Mouse (Mus musculus) frontal cortex, postnatal 14 days (tissue): ENCODE measurements at regions not wholly inside any gene's neighbourhood (a gene's known extent, or its start where the extent isn't known, plus 50 kb on each side); places are given as distances from the start of the nearest gene placed in this dataset.
"Not testable (repeated sequence)": the region's sequence is repeated elsewhere in the genome, so short reads cannot be mapped to it uniquely, and the experiment has no call there.

Experiments used
- DNase-seq, 2 experiments: peaks; one replicate each; pipeline ENCODE4 v3.0.0; 2022; ENCODE audit warnings: low spot score in 2 of 2

GRCm38 (mm10) chr14:60525284-60525962, 108.4 kb upstream of the Spata13 start:
- peak in 1 of 2 experiments; percentile 58 for DNase-seq

DNA sequence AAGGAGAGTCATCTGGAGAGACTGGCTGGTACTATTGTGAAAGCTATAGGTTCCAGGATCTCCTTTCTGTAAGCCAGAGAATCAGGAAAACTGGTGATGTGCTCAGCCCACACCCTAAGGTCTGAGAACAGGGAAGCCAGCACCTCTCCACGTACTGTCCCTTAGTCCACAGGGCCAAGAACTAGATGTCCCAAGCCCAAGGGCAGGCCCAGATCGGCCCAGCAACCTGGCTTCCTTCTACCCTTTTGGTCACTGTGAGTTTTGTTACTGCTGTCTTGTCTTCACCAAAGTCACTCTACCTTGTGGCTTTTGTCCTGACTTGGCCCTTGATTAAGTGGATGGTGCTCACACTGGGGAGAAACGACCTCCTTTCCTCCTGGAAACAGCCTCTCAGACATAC, 107.8 kb upstream of the Spata13 start:
- DNase-seq, result no peak

DNA sequence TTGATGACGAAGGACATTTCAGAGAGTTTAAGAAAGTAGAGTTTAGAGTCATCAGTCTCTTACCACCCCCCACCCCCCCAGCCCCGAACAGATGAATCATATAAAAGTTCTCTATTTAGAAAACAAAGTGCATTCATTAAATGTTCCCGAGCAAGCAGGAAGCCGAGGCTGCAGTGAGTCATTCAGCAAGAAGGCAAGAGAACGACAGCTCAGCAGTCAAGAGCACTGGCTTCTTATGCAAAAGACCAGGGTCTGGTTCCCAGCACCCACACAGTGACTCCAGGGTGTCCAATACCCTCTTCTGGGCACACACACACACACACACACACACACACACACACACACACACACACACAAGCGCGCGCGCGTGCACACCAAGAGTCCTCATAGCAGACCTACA, 107.0 kb upstream of the Spata13 start:
- DNase-seq, result no peak

DNA sequence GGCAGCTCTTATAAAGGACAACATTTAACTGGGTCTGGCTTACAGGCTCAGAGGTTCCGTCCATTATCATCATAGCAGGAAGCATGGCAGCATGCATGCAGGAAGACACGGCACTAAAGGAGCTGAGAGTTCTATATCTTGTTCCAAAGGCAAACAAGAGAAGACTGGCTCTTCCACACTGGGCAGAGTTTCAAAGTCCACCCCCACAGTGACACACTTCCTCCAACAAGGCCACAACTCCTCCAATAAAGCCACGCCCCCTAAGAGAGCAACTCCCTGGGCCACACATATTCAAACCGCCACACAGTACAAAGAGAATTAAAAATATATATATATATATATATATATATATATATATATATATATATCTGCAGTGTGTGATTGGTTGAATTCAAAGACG, 105.8 kb upstream of the Spata13 start:
- DNase-seq, result no peak

DNA sequence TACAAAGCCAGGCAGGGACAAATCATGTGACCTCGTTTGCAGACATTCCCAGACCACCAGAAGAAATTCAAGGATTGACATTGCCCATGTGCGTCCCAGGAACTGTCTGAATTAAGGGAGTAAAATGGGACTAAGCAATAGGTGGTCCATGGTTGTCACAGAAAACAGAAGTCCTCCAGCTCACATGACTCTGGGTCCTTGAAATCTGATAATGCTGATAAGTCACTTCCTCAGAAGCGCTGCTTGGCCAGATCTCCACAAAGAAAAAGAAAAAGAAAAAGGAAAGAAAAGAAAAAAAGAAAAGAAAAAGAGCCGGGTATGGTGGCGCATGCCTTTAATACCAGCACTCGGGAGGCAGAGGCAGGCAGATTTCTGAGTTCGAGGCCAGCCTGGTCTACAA, 105.3 kb upstream of the Spata13 start:
- DNase-seq, result no peak

GRCm38 (mm10) chr14:60529022-60529421, 104.8 kb upstream of the Spata13 start:
- DNase-seq, result no peak

DNA sequence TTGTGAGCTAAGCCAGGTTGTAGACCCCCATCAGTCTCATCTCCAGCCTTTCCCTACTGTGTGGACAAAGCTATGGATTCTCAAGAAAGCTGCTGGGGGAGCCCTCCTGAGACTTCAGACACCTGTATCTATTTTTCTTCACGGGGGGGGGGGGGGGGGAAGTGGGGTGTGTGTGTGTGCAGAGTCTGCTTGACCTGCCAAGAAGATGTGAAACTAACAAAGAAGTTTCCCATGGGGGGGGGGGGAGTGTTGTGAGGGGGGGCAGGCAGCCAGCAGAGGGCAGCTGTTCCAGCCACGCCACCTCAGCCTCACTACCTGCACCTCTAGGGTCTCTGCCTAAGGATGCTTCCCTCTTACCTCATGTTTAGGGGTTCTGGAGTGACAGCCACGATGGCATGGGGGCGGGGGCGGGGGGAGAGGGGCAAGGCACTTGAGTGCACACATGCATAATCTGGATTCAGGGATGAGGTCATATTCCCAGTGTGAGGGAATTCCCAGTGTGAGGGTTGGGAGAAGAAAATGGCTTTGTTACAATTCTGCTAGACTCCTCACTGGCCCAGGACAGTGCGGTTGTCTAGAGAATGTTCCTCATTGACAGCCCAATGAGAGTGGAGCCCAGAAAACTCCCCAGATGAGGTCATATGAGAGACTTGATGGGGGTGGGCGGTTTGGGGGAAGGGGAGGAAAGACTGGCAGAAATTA, 104.0 kb upstream of the Spata13 start:
- no peak for DNase-seq

DNA sequence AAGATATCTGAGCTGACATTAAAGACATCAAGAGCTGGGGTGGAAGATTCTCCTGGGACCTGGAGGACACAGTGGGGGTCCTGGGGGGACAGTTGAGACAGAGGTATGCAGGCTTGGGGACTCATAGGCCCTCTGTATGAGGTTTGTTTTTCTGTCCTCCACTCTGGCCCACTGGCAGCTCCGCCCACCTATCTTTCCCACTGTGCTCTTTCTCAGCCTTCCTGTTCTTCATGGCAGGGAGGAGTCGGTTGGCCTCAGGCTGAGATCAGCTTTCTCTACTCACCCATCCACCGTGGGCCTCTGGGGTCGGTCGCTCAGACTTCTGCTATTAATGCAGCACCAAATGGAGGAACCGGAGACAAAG, 103.5 kb upstream of the Spata13 start:
- DNase-seq, result no peak

DNA sequence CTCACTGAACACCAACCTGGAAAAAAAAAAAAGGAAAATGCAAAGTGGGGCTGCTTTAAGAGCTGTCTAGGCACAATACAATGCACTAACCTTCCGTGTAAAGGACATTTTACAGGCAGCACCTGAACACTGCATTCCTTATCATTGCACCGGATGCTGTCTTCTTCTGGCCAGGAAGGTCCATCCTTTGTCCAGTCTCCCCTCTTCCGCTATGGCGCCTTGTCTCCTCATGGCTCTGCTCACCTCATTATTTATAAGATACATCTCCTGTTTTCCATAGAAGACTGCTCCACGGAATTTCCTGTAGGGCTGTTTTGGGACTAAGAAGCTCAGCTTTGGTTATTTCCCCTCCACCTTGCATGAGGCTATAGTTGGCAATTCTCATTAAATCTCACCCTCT, 102.8 kb upstream of the Spata13 start:
- no peak for DNase-seq

DNA sequence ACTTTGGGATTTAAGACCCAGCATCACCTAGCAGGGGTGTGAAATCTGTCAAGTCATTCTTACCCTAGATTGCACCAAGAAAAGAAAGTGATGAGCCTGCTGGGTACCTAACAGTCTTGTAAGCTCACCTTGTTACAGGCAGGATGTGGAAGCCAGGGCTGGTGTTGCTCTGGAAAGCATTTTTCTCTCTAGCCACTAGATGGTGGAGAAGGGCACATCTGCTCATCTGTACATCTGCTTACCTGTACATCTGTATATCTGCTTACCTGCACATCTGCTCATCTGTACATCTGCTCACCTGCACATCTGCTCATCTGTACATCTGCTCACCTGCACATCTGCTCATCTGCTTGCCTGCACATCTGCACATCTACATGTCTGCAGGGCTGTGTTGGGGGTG, 102.0 kb upstream of the Spata13 start:
- no peak for DNase-seq

DNA sequence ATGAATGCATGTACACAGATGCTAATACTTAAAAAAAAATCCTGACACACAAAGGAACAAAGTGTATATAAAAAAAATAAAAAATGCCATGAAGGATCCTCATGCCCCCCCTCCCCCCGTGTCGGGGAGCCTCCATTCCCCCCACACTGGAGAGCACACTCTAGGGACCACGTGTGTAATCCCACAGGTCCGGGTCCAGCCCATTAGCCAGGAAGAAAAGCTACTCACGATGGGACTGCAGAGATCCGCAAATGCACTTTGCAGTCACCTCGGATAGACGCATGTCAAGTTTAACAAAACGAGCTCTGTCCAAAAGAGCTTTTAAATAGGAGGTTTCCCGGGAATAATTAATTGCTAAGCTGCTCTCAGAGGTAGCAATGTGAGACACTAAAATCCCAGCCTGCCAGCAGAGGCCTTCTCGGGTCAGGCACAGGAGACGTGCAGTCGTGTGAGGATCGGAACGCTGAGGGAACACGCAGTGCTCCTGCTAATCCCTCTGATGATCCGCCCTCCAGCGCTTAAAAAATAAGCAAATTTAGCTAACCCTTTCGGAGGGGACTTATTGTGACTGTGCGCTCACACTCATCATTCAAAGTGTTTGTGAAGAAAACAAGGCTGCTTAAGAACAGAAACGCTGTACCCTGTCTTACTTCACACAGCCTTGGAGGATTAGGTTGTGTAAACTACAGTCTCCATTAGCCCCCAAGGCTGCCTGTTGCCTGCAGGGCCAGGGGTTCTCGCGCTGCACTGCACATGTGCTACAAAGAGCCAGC, 100.2 kb upstream of the Spata13 start:
- DNase-seq, result no peak

DNA sequence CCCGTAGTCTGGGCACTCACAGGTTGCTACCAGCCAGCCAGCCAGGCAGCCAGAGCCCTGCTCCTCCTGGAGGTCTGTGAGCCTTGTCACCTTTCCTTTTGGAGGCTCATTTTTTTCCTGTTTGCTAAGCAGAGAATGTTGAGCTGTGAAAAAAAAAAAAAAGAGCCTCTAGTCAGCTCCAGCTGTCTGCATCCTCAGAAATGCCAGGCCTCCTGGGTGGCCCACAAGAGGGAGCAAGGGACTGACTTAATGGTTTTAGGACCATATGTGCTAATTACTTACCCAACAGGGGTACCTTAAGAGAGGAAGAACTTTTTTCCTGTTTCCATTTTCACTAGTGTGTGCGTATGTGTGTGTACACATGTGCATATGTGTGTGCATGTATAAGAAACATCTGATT, 94.8 kb upstream of the Spata13 start:
- no peak for DNase-seq

DNA sequence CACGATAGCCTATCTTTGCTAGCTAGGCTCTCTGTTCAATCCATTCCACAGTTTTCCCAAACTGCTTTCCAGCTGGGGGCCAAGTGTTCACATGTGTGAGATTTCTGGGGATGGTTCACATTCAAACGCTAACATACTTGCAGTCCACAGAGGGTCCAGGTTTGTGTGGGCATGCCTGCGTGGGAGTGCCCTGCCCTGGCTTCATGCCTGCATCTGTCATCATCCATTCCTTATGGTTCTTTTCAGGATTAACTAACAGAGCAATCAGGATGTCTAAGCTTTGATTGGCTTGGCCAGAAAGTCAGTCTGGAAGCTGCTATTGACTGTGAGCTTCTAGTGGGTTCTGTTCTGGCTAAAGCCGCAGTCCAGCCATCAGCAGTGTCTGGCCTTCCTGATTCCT, 93.7 kb upstream of the Spata13 start:
- no peak for DNase-seq

- DNase-seq, result no peak
Observed at GRCm38 (mm10) chr14:60541596-60541995, 92.2 kb upstream of the Spata13 start.

DNA sequence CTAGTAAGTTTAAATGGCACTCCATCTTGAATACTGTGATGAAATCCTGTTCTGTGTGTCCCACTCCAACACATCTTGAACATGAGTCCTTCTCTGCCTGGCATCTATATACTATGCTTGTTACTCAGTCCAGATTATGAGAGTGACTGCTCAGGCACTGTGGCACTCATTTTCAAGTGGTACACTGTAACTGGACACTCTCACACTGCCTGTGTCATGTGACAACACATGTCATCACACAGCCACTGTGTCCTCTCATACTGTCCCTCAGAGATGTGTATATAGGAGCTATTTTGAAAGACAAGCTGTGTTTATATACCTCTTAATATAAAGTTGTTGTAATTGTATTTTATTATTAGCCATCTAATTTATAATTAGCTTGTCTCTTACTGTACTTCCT, 89.0 kb upstream of the Spata13 start:
- DNase-seq, result no peak

- peak; percentile 70 to 84 for DNase-seq
Observed at GRCm38 (mm10) chr14:60554222-60554740, 79.5 kb upstream of the Spata13 start.

DNA sequence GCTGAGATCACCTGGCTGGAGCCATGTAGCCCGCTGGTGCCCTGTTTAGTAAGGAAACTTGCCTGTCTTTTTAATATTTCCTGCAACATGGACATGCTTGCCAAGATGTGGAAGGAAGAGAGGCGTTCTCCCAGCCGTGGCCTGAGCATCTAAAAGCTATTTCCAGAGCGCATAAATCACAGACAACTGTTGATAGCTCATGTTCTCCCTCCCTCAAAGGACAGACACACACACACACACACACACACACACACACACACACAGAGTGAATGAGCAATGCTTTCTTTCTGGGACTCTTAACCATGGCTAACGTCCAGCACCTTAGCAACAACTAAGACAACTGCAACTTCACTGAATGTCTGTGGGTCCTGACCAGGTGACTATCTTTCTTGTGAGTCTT, 77.3 kb upstream of the Spata13 start:
- DNase-seq, result no peak

GRCm38 (mm10) chr14:60557020-60557419, 76.8 kb upstream of the Spata13 start:
- no peak for DNase-seq

DNA sequence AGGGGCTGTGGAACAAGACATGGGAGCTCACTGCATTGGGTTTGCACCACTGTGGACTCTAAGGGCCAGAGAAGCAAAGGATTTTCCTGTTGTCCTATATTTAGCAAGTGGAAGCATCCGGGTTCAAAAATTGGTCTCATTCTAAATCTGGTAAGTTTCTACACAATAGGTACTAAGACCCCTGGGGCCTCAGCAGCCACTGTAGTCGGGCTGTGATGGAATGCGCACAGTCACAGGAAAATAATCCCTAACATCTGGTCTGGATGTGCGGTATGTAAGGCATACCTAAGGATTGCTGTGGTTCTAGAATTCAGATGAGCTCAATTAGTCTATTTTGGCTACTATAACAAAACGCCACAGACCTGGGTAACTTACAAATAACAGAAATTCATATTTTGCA, 74.4 kb upstream of the Spata13 start:
- DNase-seq, result no peak

DNA sequence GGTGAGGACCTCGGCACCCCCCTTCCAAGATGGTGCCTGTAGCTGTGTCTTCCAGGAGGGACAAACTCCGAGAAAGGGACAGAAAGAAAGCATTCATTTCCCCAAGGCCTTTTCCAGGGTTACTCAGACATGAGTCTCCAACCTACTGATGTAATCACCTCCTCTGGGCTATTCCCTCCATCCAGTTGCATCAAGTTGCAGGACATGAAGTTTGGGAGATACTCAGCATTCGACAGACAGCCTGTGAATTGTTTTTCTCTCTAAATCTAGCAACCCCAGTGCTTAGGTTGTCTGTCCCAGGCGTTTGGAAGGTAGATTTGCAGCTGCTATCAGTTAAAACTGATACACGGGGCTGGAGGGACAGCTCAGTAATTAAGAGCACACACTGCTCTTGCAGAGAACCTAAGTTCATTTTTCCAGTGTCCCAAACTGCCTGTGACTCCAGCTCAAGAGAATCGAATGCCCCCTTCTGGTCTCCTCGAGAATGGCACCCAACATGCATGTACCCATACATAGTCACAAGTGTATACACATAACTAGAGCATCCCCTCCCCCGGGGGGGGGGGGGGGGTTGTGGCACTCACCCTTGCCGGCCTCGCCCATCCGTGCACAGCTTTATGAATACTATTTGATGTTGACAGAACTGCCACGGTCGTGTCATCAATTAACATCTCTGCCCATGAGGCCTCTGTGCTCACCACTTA, 73.8 kb upstream of the Spata13 start:
- no peak for DNase-seq

DNA sequence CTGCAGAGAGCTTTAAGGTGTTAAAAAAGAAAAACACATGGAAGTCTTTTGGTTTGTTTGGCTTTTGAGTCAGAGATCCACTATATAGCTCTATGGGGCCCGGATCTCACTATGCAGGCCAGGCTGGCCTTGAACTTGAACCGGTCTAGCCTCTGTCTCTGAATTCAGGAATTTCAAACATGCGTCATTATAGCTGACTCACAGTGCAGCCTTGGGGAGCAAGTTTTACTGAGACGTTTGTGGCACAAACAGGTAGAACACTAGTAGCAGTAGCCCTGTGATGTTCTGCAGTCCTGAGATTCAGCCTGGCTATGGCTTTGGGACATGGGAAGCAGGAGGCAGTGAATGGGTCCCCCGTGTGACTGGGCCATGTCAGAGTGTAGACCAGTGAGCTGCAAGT, 57.5 kb upstream of the Spata13 start:
- no peak for DNase-seq

- DNase-seq, result not testable (repeated sequence)
Observed at GRCm38 (mm10) chr14:60580131-60580530, 53.7 kb upstream of the Spata13 start.
